In genomic region chr7:34671911-34672310, GRCm38 (mm10) we compare ENCODE assay signal across 9 mouse cellular contexts. TPM values are rescaled to one million over a fixed set of nuclear protein-coding genes. Genes with fewer than 3 reads are reported as not detected.
DNase-seq lines count a peak whose midpoint lies in the region; ATAC-seq and TF ChIP-seq lines count a peak whose summit lies in the region.
"Had no signal": no experiment of that assay in that cellular context is flagged by ENCODE, and none has a peak within 500 bp of the region (broad histone marks: within the 10 kb centered on the region; RNA-seq: fewer than 3 reads in every experiment).

No protein-coding gene starts in this region.

- H3K9me3 ChIP-seq in forebrain, embryonic 10.5 days, result no peaks in the 10 kb centered on the region
- H3K9me3 ChIP-seq in liver, embryonic 13.5 days (replicated peaks), result no peaks in the 10 kb centered on the region
- H3K9me3 ChIP-seq in neural tube, embryonic 11.5 days (ENCODE audit: control insufficient read depth, low read length), result no peaks in the 10 kb centered on the region
- H3K9me3 ChIP-seq in stomach, embryonic 14.5 days (ENCODE audit: control insufficient read depth, low read depth, low read length), result no peaks in the 10 kb centered on the region
- H3K9me3 ChIP-seq: embryonic facial prominence, embryonic 12.5 days had no signal

- H3K27ac ChIP-seq in forebrain, embryonic 10.5 days, result no peak overlapping the region
- no peak overlapping the region for H3K27ac ChIP-seq in liver, embryonic 13.5 days
- no peak overlapping the region for H3K27ac ChIP-seq in neural tube, embryonic 11.5 days (ENCODE audit: low read depth, low read length)
- no peak overlapping the region for H3K27ac ChIP-seq in stomach, embryonic 14.5 days (ENCODE audit: low read length)
- H3K27ac ChIP-seq: embryonic facial prominence, embryonic 12.5 days had no signal

- no peaks in the 10 kb centered on the region for H3K36me3 ChIP-seq in forebrain, embryonic 10.5 days (replicated peaks)
- H3K36me3 ChIP-seq in liver, embryonic 13.5 days, result no peaks in the 10 kb centered on the region
- no peaks in the 10 kb centered on the region for H3K36me3 ChIP-seq in neural tube, embryonic 11.5 days (ENCODE audit: control insufficient read depth, insufficient read depth, low read length)
- H3K36me3 ChIP-seq in stomach, embryonic 14.5 days (ENCODE audit: control insufficient read depth, insufficient read depth, low read length), result no peaks in the 10 kb centered on the region
- H3K36me3 ChIP-seq: embryonic facial prominence, embryonic 12.5 days had no signal

- intact Hi-C loops in heart, postnatal 14 days (cut with DNase I), result loop anchor here (1.0 to 10.0 kb wide), 5 partner anchors 175 to 443 kb away; partner anchors contain the start of gene Cebpa

- no peak for ATAC-seq in liver, embryonic 13.5 days (ENCODE audit: low read depth)
- peak; percentile 49 for ATAC-seq in neural tube, embryonic 11.5 days (ENCODE audit: insufficient read depth, low FRiP score, low TSS enrichment)
- ATAC-seq in stomach, embryonic 14.5 days (ENCODE audit: insufficient number of reproducible peaks, insufficient read depth, low FRiP score, low read depth), result peak; percentile 34; the same call in 1 of the 2 replicates

- DNase-seq in CD4-positive, CD25-positive, alpha-beta regulatory T cell, adult 2 months (ENCODE audit: low read depth, low spot score), result peak; percentile 87
- peak; percentile 94 for DNase-seq in brain, embryonic 14.5 days (ENCODE audit: low read depth)
- DNase-seq in forebrain, embryonic 10.5 days (ENCODE audit: extremely low spot score, low spot score), result peak; percentile 89
- DNase-seq in heart, postnatal 14 days, result peak; percentile 88 to 95
- DNase-seq in kidney, postnatal 36 days, result peak; percentile 84 to 95
- DNase-seq in liver, embryonic 13.5 days, result peak; percentile 58
- DNase-seq in neural tube, embryonic 11.5 days (ENCODE audit: low spot score), result peak; percentile 92

- H3K27me3 ChIP-seq in forebrain, embryonic 10.5 days (ENCODE audit: poor library complexity, severe bottlenecking), result peaks cover 51% of the 10 kb centered on the region
- peaks cover 32% of the 10 kb centered on the region for H3K27me3 ChIP-seq in liver, embryonic 13.5 days
- peaks cover 23% of the 10 kb centered on the region for H3K27me3 ChIP-seq in neural tube, embryonic 11.5 days (ENCODE audit: control insufficient read depth, insufficient read depth, low read length)
- H3K27me3 ChIP-seq in stomach, embryonic 14.5 days (ENCODE audit: control insufficient read depth, insufficient read depth, low read length), result peaks cover 22% of the 10 kb centered on the region

- no peak overlapping the region for H3K9ac ChIP-seq in liver, embryonic 13.5 days
- no peak overlapping the region for H3K9ac ChIP-seq in neural tube, embryonic 11.5 days (ENCODE audit: low read length)
- H3K9ac ChIP-seq in stomach, embryonic 14.5 days (replicated peaks; ENCODE audit: low read depth, low read length), result no peak overlapping the region
- H3K9ac ChIP-seq: embryonic facial prominence, embryonic 12.5 days had no signal

- peak; percentile 100 for TF ChIP-seq CTCF in brain, embryonic 14.5 days (IDR thresholded peaks at IDR 0.05; ENCODE audit: borderline replicate concordance, extremely low read depth, insufficient read depth, insufficient read length)

- TF ChIP-seq POLR2A in brain, embryonic 14.5 days (IDR thresholded peaks at IDR 0.05; ENCODE audit: borderline replicate concordance, extremely low read depth, insufficient read depth, insufficient read length, poor library complexity, severe bottlenecking), result no peak

- 4% methylated on average over 6 of the region's 6 CpGs for WGBS in forebrain, embryonic 10.5 days
- WGBS in liver, embryonic 13.5 days (ENCODE audit: insufficient replicate concordance), result 2% methylated on average over 6 of the region's 6 CpGs
- WGBS in neural tube, embryonic 11.5 days, result 3% methylated on average over 6 of the region's 6 CpGs
- 2% methylated on average over 6 of the region's 6 CpGs for WGBS in stomach, embryonic 14.5 days

- peaks cover 46% of the 10 kb centered on the region for H3K4me1 ChIP-seq in forebrain, embryonic 10.5 days
- no peaks in the 10 kb centered on the region for H3K4me1 ChIP-seq in liver, embryonic 13.5 days (replicated peaks)
- H3K4me1 ChIP-seq in neural tube, embryonic 11.5 days (ENCODE audit: control insufficient read depth, insufficient read depth, low read length), result peaks cover 3% of the 10 kb centered on the region
- no peaks in the 10 kb centered on the region for H3K4me1 ChIP-seq in stomach, embryonic 14.5 days (ENCODE audit: control insufficient read depth, insufficient read depth, low read length)

- H3K4me3 ChIP-seq in forebrain, embryonic 10.5 days, result no peak overlapping the region
- no peak overlapping the region for H3K4me3 ChIP-seq in liver, embryonic 13.5 days (replicated peaks)
- H3K4me3 ChIP-seq in neural tube, embryonic 11.5 days (ENCODE audit: low read depth, low read length), result no peak overlapping the region
- no peak overlapping the region for H3K4me3 ChIP-seq in stomach, embryonic 14.5 days (ENCODE audit: low read depth, low read length)
- H3K4me3 ChIP-seq: embryonic facial prominence, embryonic 12.5 days had no signal

- H3K4me2 ChIP-seq in liver, embryonic 13.5 days, result no peak overlapping the region
- no peak overlapping the region for H3K4me2 ChIP-seq in neural tube, embryonic 11.5 days (ENCODE audit: low read depth)
- H3K4me2 ChIP-seq in stomach, embryonic 14.5 days (replicated peaks; ENCODE audit: low read depth, low read length), result no peak overlapping the region
- H3K4me2 ChIP-seq: embryonic facial prominence, embryonic 12.5 days had no signal

RNA-seq across cellular contexts. Expression of gene Kctd15, which starts 15.4 kb away (rescaled TPM):
- polyA plus RNA-seq in brain, embryonic 14.5 days (2012; rRNA removed), result 99.9 and 119 TPM in 2 replicates
- 57.1 and 61.0 TPM in 2 replicates for polyA plus RNA-seq in forebrain, embryonic 10.5 days (2016; fragmentation: Nextera tagmentation; extraction: Ambion mirVana)
- total RNA-seq in heart, postnatal 14 days (2021), result 1 to 10 TPM; 3.3 to 4.0 TPM
- 0.96 and 1.1 TPM in 2 replicates for polyA plus RNA-seq in liver, embryonic 13.5 days (2015; fragmentation: Nextera tagmentation; extraction: Ambion mirVana)
- 19.4 and 22.7 TPM in 2 replicates for polyA plus RNA-seq in neural tube, embryonic 11.5 days (2014; fragmentation: Nextera tagmentation; extraction: Ambion mirVana)
- polyA plus RNA-seq in stomach, embryonic 14.5 days (2014; fragmentation: Nextera tagmentation; extraction: Ambion mirVana), result 10.6 and 11.3 TPM in 2 replicates
